Mouse (Mus musculus) stomach, postnatal 0 days (tissue): ENCODE measurements around the gene Erc2. TPM values are rescaled to one million over a fixed set of nuclear protein-coding genes. Genes with fewer than 3 reads are reported as not detected.

Experiments used
- ATAC-seq: fragments of 200-750 bp; cut with Nextera tagmentation; 2 replicates; pipeline ENCODE4 v1.8.0; 2017; ENCODE audit not compliant: low FRiP score, low TSS enrichment
- DNase-seq: peaks from one replicate; pipeline ENCODE4 v3.0.0-alpha.2; 2016; ENCODE audit warnings: low spot score
- H3K27ac ChIP-seq: fragments of 300-500 bp; sonication (generic); replicated peaks from 2 replicates; pipeline ENCODE4 v1.5.1; 2014; ENCODE audit warnings: mild to moderate bottlenecking, control low read depth
- H3K27me3 ChIP-seq: fragments of 300-500 bp; sonication (generic); 2 replicates; pipeline ENCODE4 v1.6.1; 2014; ENCODE audit warnings: low read length; ENCODE audit not compliant: control insufficient read depth, insufficient read depth
- H3K36me3 ChIP-seq: fragments of 300-500 bp; sonication (generic); 2 replicates; pipeline ENCODE4 v1.6.1; 2014; ENCODE audit warnings: low read length, mixed read lengths; ENCODE audit not compliant: control insufficient read depth, insufficient read depth
- H3K4me1 ChIP-seq: fragments of 300-500 bp; sonication (generic); replicated peaks from 2 replicates; pipeline ENCODE4 v1.6.1; 2014; ENCODE audit warnings: antibody characterized with exemption; ENCODE audit not compliant: control insufficient read depth, insufficient read depth
- H3K4me2 ChIP-seq: fragments of 300-500 bp; sonication (generic); replicated peaks from 2 replicates; pipeline ENCODE4 v1.6.1; 2014; ENCODE audit warnings: low read depth, mild to moderate bottlenecking, control low read depth, moderate library complexity
- H3K4me3 ChIP-seq: fragments of 300-500 bp; sonication (generic); 2 replicates; pipeline ENCODE4 v1.5.1; 2014; ENCODE audit warnings: low read depth, low read length, control low read depth
- H3K9ac ChIP-seq: fragments of 300-500 bp; sonication (generic); 2 replicates; pipeline ENCODE4 v1.6.1; 2014; ENCODE audit warnings: mild to moderate bottlenecking, low read length, control low read depth, mixed read lengths
- H3K9me3 ChIP-seq: fragments of 300-500 bp; sonication (generic); 2 replicates; pipeline ENCODE4 v1.6.1; 2016; ENCODE audit warnings: low read length; ENCODE audit not compliant: control insufficient read depth
- CTCF ChIP-seq: IDR thresholded peaks from 2 replicates; pipeline ENCODE4 v1.5.1; 2016; ENCODE audit warnings: antibody characterized with exemption, low read depth, mild to moderate bottlenecking, moderate library complexity
- EP300 ChIP-seq: optimal IDR thresholded peaks from 2 replicates; pipeline ENCODE3; 2016; ENCODE audit warnings: antibody characterized with exemption
- WGBS: fragments of 180-500 bp; shearing (Covaris S2); extraction: QIAGEN DNeasy Blood & Tissue Kit; methylation state at CpG from one replicate; pipeline ENCODE4 v1.1.7; 2014; 5-methylcytosine and 5-hydroxymethylcytosine counted together
- polyA plus RNA-seq: library from polyadenylated mRNA; unstranded; fragments of >200 nt; fragmentation: Nextera tagmentation; extraction: Ambion mirVana; gene quantifications from 2 replicates; pipeline ENCODE4 v1.2.1, GENCODE M21; 2015

The Erc2 gene
- polyA plus RNA-seq, 1 experiment from 2014 or later, result 3.0 TPM

DNA sequence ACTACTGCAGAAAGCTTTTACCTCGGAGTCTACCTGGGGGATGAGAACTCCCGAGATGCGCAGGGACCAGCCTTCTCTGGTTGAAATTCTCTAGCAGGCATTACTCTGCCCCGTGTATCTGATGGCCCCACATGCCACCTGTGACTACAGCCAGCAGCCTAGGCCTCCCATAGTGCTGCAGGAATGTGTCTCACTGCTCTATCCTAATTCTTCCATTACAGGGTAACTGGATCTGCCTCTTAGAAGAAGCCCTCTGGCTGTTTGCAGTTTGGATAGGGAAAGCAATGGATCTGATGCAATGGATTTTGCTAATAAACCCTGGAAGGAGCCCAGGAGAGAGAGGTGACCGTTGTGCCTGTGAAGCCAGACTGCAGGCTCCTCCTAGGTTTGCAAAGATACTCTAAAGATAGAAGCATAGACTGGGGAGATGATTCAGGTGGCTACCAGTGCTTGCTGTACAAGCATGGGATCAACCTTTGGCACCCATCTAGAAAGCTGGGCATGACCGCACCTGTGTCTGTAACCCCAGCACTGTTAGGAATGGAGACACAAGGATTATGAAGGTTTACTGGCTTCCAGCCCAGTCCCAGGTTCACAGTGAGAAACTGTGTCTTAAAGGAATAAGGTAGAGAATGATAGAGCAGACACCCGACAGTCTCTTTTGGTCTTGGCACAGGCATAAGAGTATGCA is 821.2 kb downstream of the Erc2 start:
- Histone ChIP-seq H3K9ac (no peak overlapping the region), H3K4me3 (no peak overlapping the region), H3K27me3 (no peaks in the 10 kb centered on the region), H3K4me1 (peaks cover 2% of the 10 kb centered on the region; the same call in 1 of the 2 replicates), H3K36me3 (no peaks in the 10 kb centered on the region), H3K27ac (no peak overlapping the region), H3K4me2 (no peak overlapping the region), H3K9me3 (no peaks in the 10 kb centered on the region)
- WGBS, result 70% methylated on average over 7 of the region's 7 CpGs
- TF ChIP-seq CTCF (no peak), EP300 (no peak)
- no peak for DNase-seq
- ATAC-seq, result no peak

GRCm38 (mm10) chr14:28445737-28446136 is 823.5 kb downstream of the Erc2 start:
- no peaks in the 10 kb centered on the region for H3K36me3 ChIP-seq
- no peaks in the 10 kb centered on the region for H3K27me3 ChIP-seq
- no peak overlapping the region for H3K4me3 ChIP-seq
- no peaks in the 10 kb centered on the region for H3K9me3 ChIP-seq
- H3K4me1 ChIP-seq, result peaks cover 2% of the 10 kb centered on the region; the same call in 1 of the 2 replicates
- ATAC-seq (no peak), DNase-seq (no peak)
- no peak overlapping the region for H3K4me2 ChIP-seq
- H3K27ac ChIP-seq, result no peak overlapping the region
- 70% methylated on average over 6 of the region's 6 CpGs for WGBS
- TF ChIP-seq EP300 (no peak), CTCF (no peak)
- no peak overlapping the region for H3K9ac ChIP-seq

DNA sequence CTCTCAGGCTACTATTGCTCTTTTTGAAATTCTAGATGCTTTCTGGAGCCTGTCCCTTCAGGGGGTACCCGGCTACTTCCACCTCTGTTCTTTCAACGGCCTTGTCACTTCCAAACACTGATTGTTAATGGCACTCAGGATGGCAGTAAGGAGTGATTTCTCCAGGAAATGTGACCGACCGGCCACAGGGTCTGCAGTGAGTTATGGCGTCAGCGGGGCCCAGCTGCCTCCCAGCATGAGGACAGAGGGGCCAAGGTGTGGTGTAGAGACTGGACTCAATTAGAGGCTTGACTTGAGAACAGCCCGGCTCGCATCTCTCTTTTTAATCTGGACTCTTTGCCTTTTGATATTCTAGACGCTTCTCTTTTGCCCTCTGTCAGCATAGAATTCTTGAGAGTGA is 829.5 kb downstream of the Erc2 start:
- H3K27ac ChIP-seq, result no peak overlapping the region
- DNase-seq (no peak), ATAC-seq (no peak)
- H3K9ac ChIP-seq, result no peak overlapping the region
- no peaks in the 10 kb centered on the region for H3K36me3 ChIP-seq
- 77% methylated on average over 9 of the region's 9 CpGs for WGBS
- TF ChIP-seq EP300 (no peak), CTCF (no peak)
- H3K4me3 ChIP-seq, result no peak overlapping the region
- no peaks in the 10 kb centered on the region for H3K27me3 ChIP-seq
- H3K9me3 ChIP-seq, result no peaks in the 10 kb centered on the region
- H3K4me1 ChIP-seq, result no peaks in the 10 kb centered on the region
- no peak overlapping the region for H3K4me2 ChIP-seq

DNA sequence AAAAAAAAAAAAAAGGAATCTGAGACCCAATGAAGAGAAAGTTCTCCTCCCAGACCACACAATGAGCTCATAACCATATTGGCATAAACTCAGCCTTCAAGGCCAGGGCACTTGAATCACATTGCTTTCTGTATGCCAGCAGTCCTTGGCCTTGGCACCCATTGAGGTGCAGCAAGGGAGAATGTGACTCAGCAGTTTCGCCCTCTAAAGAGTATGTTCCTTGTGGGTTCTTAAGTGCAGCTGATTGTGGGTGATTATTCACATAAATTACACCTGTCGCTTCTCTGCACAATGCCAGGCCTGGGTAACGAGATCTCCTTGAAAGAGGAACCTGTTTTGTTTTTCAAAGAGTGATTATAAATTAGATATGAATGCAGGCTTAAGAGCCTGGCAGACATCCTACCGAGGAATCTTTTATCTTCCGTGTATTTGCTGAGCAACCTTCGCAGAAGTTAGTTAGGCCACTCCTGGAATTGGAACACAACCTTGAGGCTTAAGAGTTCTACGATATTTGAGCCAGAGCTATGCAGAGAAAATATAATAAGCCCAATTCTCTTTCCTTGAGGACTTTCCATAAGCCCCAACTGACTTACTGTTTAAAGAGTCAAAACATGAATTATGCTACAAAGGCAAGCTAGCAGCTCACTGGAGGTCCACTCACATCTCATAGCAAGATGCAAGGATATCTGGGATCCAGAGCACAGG is 834.3 kb downstream of the Erc2 start:
- H3K27ac ChIP-seq, result no peak overlapping the region
- peak; percentile 74 for ATAC-seq
- WGBS, result 38% methylated on average over 7 of the region's 7 CpGs
- no peaks in the 10 kb centered on the region for H3K36me3 ChIP-seq
- H3K4me2 ChIP-seq, result no peak overlapping the region
- TF ChIP-seq CTCF (no peak), EP300 (no peak)
- H3K27me3 ChIP-seq, result no peaks in the 10 kb centered on the region
- no peak overlapping the region for H3K9ac ChIP-seq
- peak; percentile 55 for DNase-seq
- no peaks in the 10 kb centered on the region for H3K4me1 ChIP-seq
- H3K9me3 ChIP-seq, result no peaks in the 10 kb centered on the region
- H3K4me3 ChIP-seq, result no peak overlapping the region

DNA sequence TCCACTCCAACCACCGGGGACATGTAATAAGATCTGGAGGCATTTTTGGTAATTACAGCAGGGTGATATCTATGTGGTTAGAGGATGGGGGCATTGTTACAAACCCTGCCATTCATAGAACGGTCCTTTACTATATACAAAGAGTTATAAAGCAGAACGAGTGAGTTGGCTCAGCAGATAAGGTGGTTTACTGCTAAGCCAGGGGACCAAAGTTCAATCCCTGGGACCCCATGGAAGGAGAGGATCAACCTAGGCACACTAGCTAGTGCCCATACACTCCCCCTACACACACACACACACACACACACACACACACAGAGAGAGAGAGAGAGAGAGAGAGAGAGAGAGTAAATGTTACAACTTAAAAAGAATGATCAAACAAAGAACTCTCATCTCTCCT is 835.2 kb downstream of the Erc2 start:
- no peak for TF ChIP-seq EP300
- no peak for TF ChIP-seq CTCF
- Histone ChIP-seq H3K9me3 (no peaks in the 10 kb centered on the region), H3K36me3 (no peaks in the 10 kb centered on the region), H3K4me2 (no peak overlapping the region), H3K27me3 (no peaks in the 10 kb centered on the region), H3K9ac (no peak overlapping the region), H3K27ac (no peak overlapping the region), H3K4me3 (no peak overlapping the region), H3K4me1 (no peaks in the 10 kb centered on the region)
- WGBS, result 44% methylated on average over 3 of the region's 3 CpGs
- ATAC-seq, result no peak
- no peak for DNase-seq

GRCm38 (mm10) chr14:28467956-28468355 is 845.7 kb downstream of the Erc2 start:
- 27% methylated on average over 5 of the region's 5 CpGs for WGBS
- H3K36me3 ChIP-seq, result no peaks in the 10 kb centered on the region
- H3K4me2 ChIP-seq, result no peak overlapping the region
- no peaks in the 10 kb centered on the region for H3K4me1 ChIP-seq
- no peaks in the 10 kb centered on the region for H3K27me3 ChIP-seq
- DNase-seq, result no peak
- no peaks in the 10 kb centered on the region for H3K9me3 ChIP-seq
- no peak overlapping the region for H3K4me3 ChIP-seq
- H3K27ac ChIP-seq, result no peak overlapping the region
- no peak overlapping the region for H3K9ac ChIP-seq
- no peak for ATAC-seq
- TF ChIP-seq CTCF (no peak), EP300 (no peak)
